In the genomic region with DNA sequence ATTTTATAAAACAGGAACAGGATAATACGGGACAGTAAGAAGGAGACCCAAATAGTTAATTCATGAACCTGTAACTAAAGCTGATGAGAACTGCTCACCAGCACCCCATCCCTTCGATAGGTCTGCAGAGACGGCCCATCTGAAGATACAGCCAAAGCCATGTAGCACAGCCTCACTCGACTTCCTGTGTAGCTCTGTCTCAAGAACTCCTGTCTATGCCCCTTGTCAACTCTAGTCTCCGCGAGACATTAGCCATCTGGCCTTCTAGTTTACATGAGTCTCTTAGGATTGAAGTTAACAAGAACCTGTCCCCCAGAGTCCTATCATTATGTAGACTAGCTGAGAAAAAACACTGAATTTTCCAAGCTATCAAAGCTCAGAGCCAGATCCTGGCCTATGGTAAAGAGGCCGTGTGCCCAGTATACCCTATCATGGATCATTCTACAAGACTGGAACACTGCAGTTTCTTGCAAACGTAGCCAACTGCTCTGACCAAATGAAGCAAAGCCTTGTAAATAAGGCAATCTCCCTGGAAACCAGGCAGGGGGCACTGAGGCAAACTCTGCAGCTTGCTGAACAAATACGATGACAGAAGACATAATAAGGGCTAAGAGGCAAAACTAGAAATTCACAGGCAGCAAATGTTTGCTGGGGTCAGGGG, we compare ENCODE assay signal across 17 mouse cellular contexts. TPM values are rescaled to one million over a fixed set of nuclear protein-coding genes. Genes with fewer than 3 reads are reported as not detected.
DNase-seq lines count a peak whose midpoint lies in the region; ATAC-seq and TF ChIP-seq lines count a peak whose summit lies in the region.
"Had no signal": no experiment of that assay in that cellular context is flagged by ENCODE, and none has a peak within 500 bp of the region (broad histone marks: within the 10 kb centered on the region; RNA-seq: fewer than 3 reads in every experiment).

No protein-coding gene starts in this region.

- no peaks in the 10 kb centered on the region for H3K27me3 ChIP-seq in heart, embryonic 11.5 days (ENCODE audit: control insufficient read depth, insufficient read depth, low read length)
- no peaks in the 10 kb centered on the region for H3K27me3 ChIP-seq in limb, embryonic 12.5 days
- H3K27me3 ChIP-seq in limb, embryonic 10.5 days (ENCODE audit: low read depth, poor library complexity, severe bottlenecking): no peaks in the 10 kb centered on the region
- H3K27me3 ChIP-seq in stomach, embryonic 14.5 days (ENCODE audit: control insufficient read depth, insufficient read depth, low read length): no peaks in the 10 kb centered on the region
- no peaks in the 10 kb centered on the region for H3K27me3 ChIP-seq in stomach, postnatal 0 days (ENCODE audit: control insufficient read depth, insufficient read depth, low read length)
- H3K27me3 ChIP-seq: neural tube, embryonic 12.5 days had no signal

- H3K9ac ChIP-seq in heart, embryonic 11.5 days (ENCODE audit: low read depth, low read length): no peak overlapping the region
- H3K9ac ChIP-seq in limb, embryonic 12.5 days (replicated peaks): no peak overlapping the region
- no peak overlapping the region for H3K9ac ChIP-seq in stomach, embryonic 14.5 days (replicated peaks; ENCODE audit: low read depth, low read length)
- no peak overlapping the region for H3K9ac ChIP-seq in stomach, postnatal 0 days (ENCODE audit: low read length)
- H3K9ac ChIP-seq: liver, embryonic 12.5 days; neural tube, embryonic 12.5 days had no signal

- peaks cover 30% of the 10 kb centered on the region for H3K4me1 ChIP-seq in heart, embryonic 11.5 days (ENCODE audit: control insufficient read depth, insufficient read depth, low read length)
- peaks cover 21% of the 10 kb centered on the region for H3K4me1 ChIP-seq in limb, embryonic 12.5 days (replicated peaks)
- H3K4me1 ChIP-seq in limb, embryonic 10.5 days: peaks cover 18% of the 10 kb centered on the region
- H3K4me1 ChIP-seq in stomach, embryonic 14.5 days (ENCODE audit: control insufficient read depth, insufficient read depth, low read length): peaks cover 13% of the 10 kb centered on the region; the same call in 1 of the 2 replicates
- H3K4me1 ChIP-seq in stomach, postnatal 0 days (replicated peaks; ENCODE audit: control insufficient read depth, insufficient read depth): no peaks in the 10 kb centered on the region

- no peak for TF ChIP-seq CTCF in stomach, postnatal 0 days (IDR thresholded peaks at IDR 0.05; ENCODE audit: low read depth)

- peak overlapping the region; percentile 57; the same call in 1 of the 2 replicates for H3K27ac ChIP-seq in heart, embryonic 11.5 days (ENCODE audit: low read depth, low read length)
- peak overlapping the region; percentile 59 for H3K27ac ChIP-seq in limb, embryonic 12.5 days
- H3K27ac ChIP-seq in limb, embryonic 10.5 days: no peak overlapping the region
- H3K27ac ChIP-seq in stomach, embryonic 14.5 days (ENCODE audit: low read length): 0 out of 2 replicates have a peak overlapping the region, but pooled peaks have one; percentile 33
- H3K27ac ChIP-seq in stomach, postnatal 0 days (replicated peaks): no peak overlapping the region
- H3K27ac ChIP-seq: liver, embryonic 12.5 days; neural tube, embryonic 12.5 days had no signal

- no peak overlapping the region for H3K4me2 ChIP-seq in heart, embryonic 11.5 days
- no peak overlapping the region for H3K4me2 ChIP-seq in limb, embryonic 12.5 days
- H3K4me2 ChIP-seq in stomach, embryonic 14.5 days (replicated peaks; ENCODE audit: low read depth, low read length): no peak overlapping the region
- H3K4me2 ChIP-seq in stomach, postnatal 0 days (replicated peaks; ENCODE audit: low read depth): no peak overlapping the region
- H3K4me2 ChIP-seq: liver, embryonic 12.5 days; midbrain, embryonic 11.5 days; neural tube, embryonic 12.5 days had no signal

- no peaks in the 10 kb centered on the region for H3K9me3 ChIP-seq in heart, embryonic 11.5 days (replicated peaks; ENCODE audit: control insufficient read depth, low read length)
- H3K9me3 ChIP-seq in limb, embryonic 12.5 days: no peaks in the 10 kb centered on the region
- no peaks in the 10 kb centered on the region for H3K9me3 ChIP-seq in limb, embryonic 10.5 days (replicated peaks)
- no peaks in the 10 kb centered on the region for H3K9me3 ChIP-seq in stomach, embryonic 14.5 days (ENCODE audit: control insufficient read depth, low read depth, low read length)
- H3K9me3 ChIP-seq in stomach, postnatal 0 days (ENCODE audit: control insufficient read depth, low read length): no peaks in the 10 kb centered on the region
- H3K9me3 ChIP-seq: liver, embryonic 12.5 days; neural tube, embryonic 12.5 days had no signal

- no peaks in the 10 kb centered on the region for H3K36me3 ChIP-seq in heart, embryonic 11.5 days (ENCODE audit: control insufficient read depth, insufficient read depth, low read length)
- no peaks in the 10 kb centered on the region for H3K36me3 ChIP-seq in limb, embryonic 12.5 days
- no peaks in the 10 kb centered on the region for H3K36me3 ChIP-seq in limb, embryonic 10.5 days
- H3K36me3 ChIP-seq in stomach, embryonic 14.5 days (ENCODE audit: control insufficient read depth, insufficient read depth, low read length): no peaks in the 10 kb centered on the region
- H3K36me3 ChIP-seq in stomach, postnatal 0 days (ENCODE audit: control insufficient read depth, insufficient read depth, low read length): no peaks in the 10 kb centered on the region
- H3K36me3 ChIP-seq: liver, embryonic 12.5 days; neural tube, embryonic 12.5 days had no signal

- ATAC-seq in heart, embryonic 11.5 days (replicated peaks; ENCODE audit: insufficient number of reproducible peaks, low FRiP score, low TSS enrichment): 0 out of 2 replicates have a peak, but pooled peaks have one; percentile 35
- ATAC-seq in limb, embryonic 12.5 days (ENCODE audit: insufficient number of reproducible peaks, insufficient read depth, low FRiP score, low TSS enrichment, low read depth): no peak; the same call in 1 of the 2 replicates
- no peak for ATAC-seq in stomach, embryonic 14.5 days (ENCODE audit: insufficient number of reproducible peaks, insufficient read depth, low FRiP score, low read depth)
- no peak for ATAC-seq in stomach, postnatal 0 days (ENCODE audit: low FRiP score, low TSS enrichment)
- no peak for ATAC-seq in frontal cortex, adult (ENCODE audit: low TSS enrichment)
- ATAC-seq: liver, embryonic 12.5 days had no signal

- DNase-seq in heart, postnatal 36 days: no peak
- DNase-seq in limb, embryonic 10.5 days (ENCODE audit: low spot score): no peak
- DNase-seq in stomach, postnatal 0 days (ENCODE audit: low spot score): no peak
- DNase-seq in spleen, postnatal 4 days (ENCODE audit: low spot score in 2 of 2): no peak
- DNase-seq: cerebellum, adult 11 months; cerebellum, postnatal 25 days; gastrocnemius, postnatal 25 days; lung, postnatal 14 days; right cerebral cortex, postnatal 4 days; thymus, postnatal 14 days had no signal

- no peak overlapping the region for H3K4me3 ChIP-seq in heart, embryonic 11.5 days (ENCODE audit: low read depth, low read length)
- H3K4me3 ChIP-seq in limb, embryonic 12.5 days (replicated peaks): no peak overlapping the region
- no peak overlapping the region for H3K4me3 ChIP-seq in limb, embryonic 10.5 days
- no peak overlapping the region for H3K4me3 ChIP-seq in stomach, embryonic 14.5 days (ENCODE audit: low read depth, low read length)
- H3K4me3 ChIP-seq in stomach, postnatal 0 days (ENCODE audit: low read depth, low read length): no peak overlapping the region
- H3K4me3 ChIP-seq: liver, embryonic 12.5 days; neural tube, embryonic 12.5 days had no signal

- intact Hi-C loops in heart, postnatal 36 days (cut with DNase I): loop anchor here (5.0 kb wide), 1 partner anchor 97 kb away; no protein-coding TSS in a partner anchor

- 33% methylated on average over 9 of the region's 9 CpGs for WGBS in heart, embryonic 11.5 days (ENCODE audit: insufficient replicate concordance)
- 60% methylated on average over 9 of the region's 9 CpGs for WGBS in limb, embryonic 12.5 days
- WGBS in limb, embryonic 10.5 days: 75% methylated on average over 9 of the region's 9 CpGs
- 40% methylated on average over 9 of the region's 9 CpGs for WGBS in stomach, embryonic 14.5 days
- WGBS in stomach, postnatal 0 days: 40% methylated on average over 9 of the region's 9 CpGs

- no peak for TF ChIP-seq EP300 in stomach, postnatal 0 days (optimal IDR thresholded peaks at IDR 0.05)

RNA-seq across cellular contexts. Expression of gene Apbb2, which starts 49.3 kb away (rescaled TPM):
- polyA plus RNA-seq in heart, embryonic 11.5 days (2014; fragmentation: Nextera tagmentation; extraction: Ambion mirVana): 25.9 and 28.0 TPM in 2 replicates
- total RNA-seq in heart, postnatal 36 days (2021): 10 to 100 TPM; 37.3 to 52.7 TPM
- polyA plus RNA-seq in limb, embryonic 12.5 days (2016; fragmentation: Nextera tagmentation; extraction: Ambion mirVana): 46.9 and 48.6 TPM in 2 replicates
- polyA plus RNA-seq in limb, embryonic 10.5 days (2016; fragmentation: Nextera tagmentation; extraction: Ambion mirVana): 26.6 and 37.3 TPM in 2 replicates
- 37.1 and 39.5 TPM in 2 replicates for polyA plus RNA-seq in stomach, embryonic 14.5 days (2014; fragmentation: Nextera tagmentation; extraction: Ambion mirVana)
- 16.8 and 18.3 TPM in 2 replicates for polyA plus RNA-seq in stomach, postnatal 0 days (2015; fragmentation: Nextera tagmentation; extraction: Ambion mirVana)

Comparison
In these comparisons a context has a peak if more than half of its experiments do, and no peak if none do; other contexts are left out.
1. H3K27ac ChIP-seq: peak in heart, embryonic 11.5 days (single experiment), limb, embryonic 12.5 days (single experiment) and stomach, embryonic 14.5 days (single experiment); none in limb, embryonic 10.5 days (single experiment) and stomach, postnatal 0 days (single experiment).